Comparison of ENCODE assay signal across 23 mouse cellular contexts in the genomic region with DNA sequence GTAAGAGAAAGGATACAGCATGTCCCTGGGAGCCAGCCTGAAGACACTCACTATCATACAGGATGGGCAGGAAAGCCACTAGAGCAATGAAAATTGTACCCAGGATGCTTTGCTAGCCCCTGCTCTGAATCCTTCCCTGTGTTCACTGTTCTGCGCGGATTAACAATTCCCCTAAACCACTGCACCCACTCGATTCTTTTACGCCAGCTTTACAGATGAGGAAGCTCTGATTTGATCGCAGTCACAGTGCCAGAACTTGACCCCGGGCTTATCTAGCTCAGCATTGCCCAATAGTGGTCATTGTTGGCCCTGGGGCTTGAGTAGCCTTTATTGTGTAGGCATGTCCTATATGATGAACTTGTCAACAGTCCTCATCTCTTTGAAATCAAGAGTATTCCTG.
"Had no signal": no experiment of that assay in that cellular context is flagged by ENCODE, and none has a peak within 500 bp of the region (broad histone marks: within the 10 kb centered on the region; RNA-seq: fewer than 3 reads in every experiment).

No protein-coding gene starts in this region.

- H3K4me3 ChIP-seq: heart, embryonic 10.5 days; heart, embryonic 12.5 days; hindbrain, embryonic 13.5 days; hindbrain, embryonic 15.5 days; layer of hippocampus, adult 2 months; left cerebral cortex, adult 2 months; limb, embryonic 10.5 days; limb, embryonic 12.5 days had no signal

- H3K9ac ChIP-seq: forebrain, postnatal 0 days; heart, embryonic 12.5 days; hindbrain, embryonic 13.5 days; hindbrain, embryonic 15.5 days; limb, embryonic 12.5 days; liver, embryonic 14.5 days had no signal

- DNase-seq: forebrain, postnatal 0 days; gastrocnemius, postnatal 14 days; gastrocnemius, postnatal 36 days; heart, adult 18-20 months; heart, postnatal 10 days; heart, postnatal 36 days; kidney, adult 11 months; kidney, adult 8-10 months; kidney, postnatal 14 days; kidney, postnatal 4 days; liver had no signal

- H3K4me2 ChIP-seq: heart, embryonic 12.5 days; hindbrain, embryonic 13.5 days; hindbrain, embryonic 15.5 days; limb, embryonic 12.5 days had no signal

- H3K36me3 ChIP-seq: heart, embryonic 10.5 days; heart, embryonic 12.5 days; hindbrain, embryonic 13.5 days; hindbrain, embryonic 15.5 days; limb, embryonic 10.5 days; limb, embryonic 12.5 days had no signal

- H3K4me1 ChIP-seq: heart, embryonic 10.5 days; heart, embryonic 12.5 days; hindbrain, embryonic 13.5 days; hindbrain, embryonic 15.5 days; limb, embryonic 10.5 days; limb, embryonic 12.5 days had no signal

- H3K9me3 ChIP-seq: heart, embryonic 10.5 days; heart, embryonic 12.5 days; hindbrain, embryonic 13.5 days; hindbrain, embryonic 15.5 days; limb, embryonic 10.5 days; limb, embryonic 12.5 days had no signal

- H3K27ac ChIP-seq: heart, embryonic 10.5 days; hindbrain, embryonic 13.5 days; hindbrain, embryonic 15.5 days; hindbrain, postnatal 0 days; kidney, postnatal 0 days; layer of hippocampus, adult 2 months; left cerebral cortex, adult 2 months; limb, embryonic 10.5 days; limb, embryonic 12.5 days; liver, embryonic 14.5 days had no signal

- ATAC-seq: forebrain, postnatal 0 days; hindbrain, postnatal 0 days; intestine, embryonic 16.5 days had no signal

- H3K27me3 ChIP-seq: heart, embryonic 12.5 days; hindbrain, embryonic 13.5 days; hindbrain, embryonic 15.5 days; limb, embryonic 12.5 days had no signal
